Mouse (Mus musculus): Measurements from ENCODE around the gene Pacs2. TPM values are rescaled to one million over a fixed set of nuclear protein-coding genes. Genes with fewer than 3 reads are reported as not detected.

The Pacs2 gene
- polyA plus RNA-seq, 1 experiment from 2014 or later, result 5.2 TPM

DNA sequence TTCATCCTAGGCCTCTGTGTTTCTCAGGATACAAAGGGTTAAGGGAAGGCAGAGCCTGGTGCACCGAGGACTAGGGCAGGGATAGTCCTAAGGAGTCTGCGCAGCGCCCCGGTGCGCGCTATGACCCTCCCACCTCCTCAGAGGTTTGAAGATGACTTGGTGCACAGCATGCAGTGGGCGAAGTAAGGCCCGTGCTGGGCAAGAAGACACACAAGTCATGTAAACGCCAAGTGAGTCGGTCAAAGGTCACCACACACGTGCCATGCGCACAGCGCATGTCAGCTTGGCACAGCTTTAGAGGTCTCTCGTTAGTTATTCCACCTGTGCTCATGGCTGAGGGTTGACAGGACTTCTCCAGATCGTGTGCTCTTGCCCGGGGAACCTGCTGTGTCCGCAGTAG, 75.7 kb downstream of the Pacs2 start:
- Histone ChIP-seq H3K4me3 (replicated peaks) (no peak overlapping the region), H3K9ac (no peak overlapping the region), H3K4me1 (replicated peaks) (no peaks in the 10 kb centered on the region), H3K4me2 (no peak overlapping the region), H3K36me3 (no peaks in the 10 kb centered on the region), H3K27ac (no peak overlapping the region), H3K9me3 (replicated peaks) (no peaks in the 10 kb centered on the region), H3K27me3 (peaks cover 20% of the 10 kb centered on the region; the same call in 1 of the 2 replicates)
- ATAC-seq (ENCODE audit: low read depth) (0 out of 2 replicates have a peak, but pooled peaks have one; percentile 11), DNase-seq (no peak)
- WGBS (ENCODE audit: insufficient replicate concordance), result 75% methylated on average over 17 of the region's 17 CpGs

DNA sequence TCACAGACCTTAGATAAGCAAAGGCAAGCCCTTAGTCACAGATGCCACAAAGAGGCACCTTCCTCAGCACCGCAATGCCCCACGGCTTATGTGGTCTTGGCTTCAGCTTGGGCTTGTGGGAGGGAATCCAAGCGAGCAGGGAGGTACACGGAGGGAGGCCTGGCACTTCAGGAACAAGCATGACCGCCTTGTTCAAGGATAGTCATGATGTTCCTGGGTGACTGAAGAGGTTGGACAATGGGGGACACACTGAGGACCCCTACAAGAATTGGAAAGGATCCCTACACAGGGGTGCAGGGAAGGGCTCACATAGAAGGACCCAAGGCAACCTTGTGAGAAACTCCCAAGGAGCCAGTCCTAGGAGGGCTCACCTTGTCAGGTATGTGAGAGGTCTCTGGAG, 82.7 kb downstream of the Pacs2 start:
- H3K36me3 ChIP-seq, result no peaks in the 10 kb centered on the region; the same call in 1 of the 2 replicates
- no peak overlapping the region; the same call in 1 of the 2 replicates for H3K4me2 ChIP-seq
- ATAC-seq (ENCODE audit: low read depth) (no peak), DNase-seq (no peak)
- H3K4me3 ChIP-seq (replicated peaks), result 0 out of 2 replicates have a peak overlapping the region, but pooled peaks have one; percentile 80
- no peak overlapping the region for H3K27ac ChIP-seq
- H3K9ac ChIP-seq, result peak overlapping the region; percentile 92; the same call in 1 of the 2 replicates
- peaks cover 45% of the 10 kb centered on the region for H3K4me1 ChIP-seq (replicated peaks)
- no peaks in the 10 kb centered on the region for H3K9me3 ChIP-seq (replicated peaks)
- peaks cover 12% of the 10 kb centered on the region; the same call in 1 of the 2 replicates for H3K27me3 ChIP-seq
- 71% methylated on average over 5 of the region's 5 CpGs for WGBS (ENCODE audit: insufficient replicate concordance)

DNA sequence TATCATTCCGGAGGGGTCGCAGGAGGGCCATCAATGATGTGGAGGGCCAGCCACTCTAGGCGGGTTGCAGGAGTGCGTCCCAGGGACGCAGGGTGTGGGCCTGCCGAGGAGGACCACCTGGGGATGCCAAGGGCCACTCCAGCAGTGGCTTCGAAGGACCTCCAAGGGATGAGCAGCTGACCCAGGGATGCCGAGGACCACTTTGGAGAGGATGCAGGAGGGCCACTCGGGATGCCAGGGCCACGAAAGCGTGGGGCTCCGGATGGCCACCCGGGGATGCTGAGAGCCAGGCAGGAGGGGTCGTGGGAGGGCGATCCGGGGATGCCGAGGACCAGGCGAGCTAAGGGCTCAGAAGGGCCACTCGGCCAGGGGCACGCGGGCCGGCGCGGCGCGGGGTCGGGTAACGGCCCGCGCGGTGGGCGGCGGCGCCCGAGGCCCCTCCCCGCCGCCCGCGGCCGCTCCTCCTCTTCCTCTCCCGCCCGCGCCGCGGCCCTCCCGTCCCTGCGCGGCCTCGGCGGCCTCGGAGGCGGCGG, 83.5 kb downstream of the Pacs2 start, which contains the start of gene Mta1:
TSS of gene Mta1 (plus strand) at position 530 of the 533 bp plus-strand sequence.
- peak within 1 kb of the TSS; percentile 85 for H3K4me2 ChIP-seq
- H3K9me3 ChIP-seq (replicated peaks), result no peaks in the 10 kb centered on the region
- H3K36me3 ChIP-seq, result peaks cover 2% of the 10 kb centered on the region; the same call in 1 of the 2 replicates
- peaks cover 53% of the 10 kb centered on the region for H3K4me1 ChIP-seq (replicated peaks)
- H3K27me3 ChIP-seq, result peaks cover 12% of the 10 kb centered on the region; the same call in 1 of the 2 replicates
- ATAC-seq (ENCODE audit: low read depth) (peak; percentile 75), DNase-seq (peak; percentile 22)
- H3K27ac ChIP-seq, result peak within 1 kb of the TSS; percentile 82
- peak within 1 kb of the TSS; percentile 92 for H3K9ac ChIP-seq
- WGBS (ENCODE audit: insufficient replicate concordance), result 5% methylated on average over 36 of the region's 53 CpGs
- H3K4me3 ChIP-seq (replicated peaks), result peak within 1 kb of the TSS; percentile 80

DNA sequence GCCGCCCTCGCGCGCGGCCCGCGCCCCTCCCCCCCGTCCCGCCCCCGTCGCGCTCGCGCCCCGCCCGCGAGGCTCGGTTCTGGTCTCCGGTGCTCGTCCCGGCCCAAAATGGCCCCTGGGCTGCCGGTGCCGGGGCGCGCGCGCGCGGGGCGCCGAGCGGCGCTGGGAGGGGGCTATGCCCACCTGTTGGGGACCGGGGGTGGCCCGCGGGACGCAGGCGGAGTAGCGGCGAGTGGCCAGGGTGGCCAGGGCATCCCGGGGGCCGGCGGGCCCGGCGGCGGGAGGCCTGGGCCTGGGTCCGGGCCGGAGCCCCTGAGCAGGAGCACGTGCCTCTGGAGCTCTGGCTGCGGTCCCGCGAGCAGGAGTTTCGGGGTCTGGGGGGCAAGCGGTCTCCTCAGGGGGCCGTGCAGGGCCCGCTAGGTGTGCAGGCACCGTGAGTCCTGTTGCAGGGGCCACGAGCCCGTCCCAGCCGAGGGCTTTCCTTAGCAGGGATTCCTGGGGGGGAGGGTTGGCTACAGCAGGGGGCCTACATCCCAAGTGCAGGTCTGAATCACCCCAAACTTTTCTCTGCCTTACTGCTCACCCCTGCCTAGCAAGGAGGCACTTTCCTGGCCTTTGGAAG, 84.3 kb downstream of the Pacs2 start:
- H3K9me3 ChIP-seq (replicated peaks), result no peaks in the 10 kb centered on the region
- under 1% methylated on average over 42 of the region's 60 CpGs for WGBS (ENCODE audit: insufficient replicate concordance)
- H3K4me1 ChIP-seq (replicated peaks), result peaks cover 61% of the 10 kb centered on the region
- H3K9ac ChIP-seq, result peak overlapping the region; percentile 92
- DNase-seq (peak; percentile 14), ATAC-seq (ENCODE audit: low read depth) (peak; percentile 18; the same call in 1 of the 2 replicates)
- peak overlapping the region; percentile 82 for H3K27ac ChIP-seq
- H3K4me3 ChIP-seq (replicated peaks), result peak overlapping the region; percentile 80
- H3K4me2 ChIP-seq, result peak overlapping the region; percentile 85
- H3K36me3 ChIP-seq, result peaks cover 8% of the 10 kb centered on the region; the same call in 1 of the 2 replicates
- H3K27me3 ChIP-seq, result peaks cover 12% of the 10 kb centered on the region; the same call in 1 of the 2 replicates

DNA sequence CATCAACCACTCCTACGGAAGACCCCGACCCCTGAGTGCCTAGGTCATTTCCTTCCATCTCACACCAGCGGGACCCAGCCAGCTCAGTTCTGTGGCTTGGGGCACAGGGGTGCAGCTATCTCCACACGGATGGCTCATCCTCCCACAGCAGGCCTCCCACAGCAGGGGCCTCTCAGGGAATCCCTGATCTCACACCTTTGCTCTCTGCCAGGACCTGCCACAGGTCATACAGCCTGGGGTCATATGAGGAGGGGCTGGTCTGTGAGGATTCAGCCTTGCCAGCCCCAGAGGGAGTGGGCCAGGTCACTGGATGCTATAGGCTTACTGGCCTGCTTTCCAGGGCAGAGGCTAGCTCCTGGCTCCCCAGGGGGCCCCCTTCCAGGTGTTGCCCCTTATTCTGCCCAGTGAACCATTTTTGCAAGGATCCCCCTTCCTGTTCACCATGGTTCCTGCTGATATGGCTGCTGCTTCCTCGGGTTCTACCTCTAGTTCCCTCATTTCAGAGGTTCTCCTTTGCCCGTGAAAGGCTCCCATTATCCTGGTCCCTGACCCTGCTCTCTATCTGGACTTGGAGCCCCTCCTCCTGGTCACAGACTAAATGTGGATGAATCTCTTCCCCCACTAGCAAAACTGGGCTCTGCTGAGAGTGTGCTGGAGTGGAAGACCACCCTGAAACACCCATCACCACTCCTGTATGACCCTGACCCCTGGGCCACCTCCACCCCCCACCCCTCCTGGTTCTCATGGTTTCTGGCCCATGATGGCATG, 85.3 kb downstream of the Pacs2 start:
- WGBS (ENCODE audit: insufficient replicate concordance), result 10% methylated on average over 6 of the region's 6 CpGs
- H3K27ac ChIP-seq, result peak overlapping the region; percentile 82
- H3K9me3 ChIP-seq (replicated peaks), result no peaks in the 10 kb centered on the region
- DNase-seq (no peak), ATAC-seq (ENCODE audit: low read depth) (peak; percentile 13)
- H3K4me3 ChIP-seq (replicated peaks), result peak overlapping the region; percentile 80
- H3K36me3 ChIP-seq, result peaks cover 8% of the 10 kb centered on the region; the same call in 1 of the 2 replicates
- peak overlapping the region; percentile 85 for H3K4me2 ChIP-seq
- H3K27me3 ChIP-seq, result peaks cover 12% of the 10 kb centered on the region; the same call in 1 of the 2 replicates
- H3K4me1 ChIP-seq (replicated peaks), result peaks cover 71% of the 10 kb centered on the region
- peak overlapping the region; percentile 92 for H3K9ac ChIP-seq

DNA sequence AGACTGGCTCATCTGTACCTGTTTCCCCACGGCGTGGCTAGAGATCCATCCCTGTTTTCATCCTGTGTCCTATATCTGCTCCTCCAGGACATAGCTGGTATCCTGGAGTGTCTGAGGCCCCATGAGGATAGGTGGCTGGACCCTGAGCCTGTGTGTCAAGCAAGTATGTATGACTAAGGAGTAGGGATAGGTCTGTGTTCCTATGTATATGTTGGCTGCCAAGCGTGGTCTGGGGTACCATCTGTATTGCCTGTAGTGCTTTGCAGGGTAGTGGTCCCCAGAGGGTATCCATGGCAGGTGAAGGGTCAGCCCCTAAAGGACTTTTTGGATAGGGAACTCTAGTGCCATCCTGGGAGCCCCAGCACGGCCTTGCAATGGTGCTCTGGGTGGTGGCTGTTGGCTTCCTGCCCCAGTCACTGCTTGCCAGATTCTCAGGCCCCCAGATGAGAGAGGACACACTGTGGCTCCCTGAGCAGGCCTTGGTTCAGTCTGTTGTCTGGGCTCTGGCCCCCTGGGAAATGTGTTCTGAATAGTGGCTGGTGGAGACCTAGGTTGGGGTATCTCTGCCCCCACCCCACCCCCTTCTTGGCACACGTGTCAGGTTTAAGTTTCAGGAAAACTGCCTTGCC, 86.3 kb downstream of the Pacs2 start:
- H3K4me2 ChIP-seq, result peak overlapping the region; percentile 85
- DNase-seq, result no peak
- 73% methylated on average over 5 of the region's 5 CpGs for WGBS (ENCODE audit: insufficient replicate concordance)
- no peak overlapping the region for H3K4me3 ChIP-seq (replicated peaks)
- peaks cover 79% of the 10 kb centered on the region for H3K4me1 ChIP-seq (replicated peaks)
- peak overlapping the region; percentile 92; the same call in 1 of the 2 replicates for H3K9ac ChIP-seq
- ATAC-seq (ENCODE audit: low read depth), result no peak
- no peaks in the 10 kb centered on the region for H3K9me3 ChIP-seq (replicated peaks)
- H3K27me3 ChIP-seq, result peaks cover 12% of the 10 kb centered on the region; the same call in 1 of the 2 replicates
- H3K27ac ChIP-seq, result peak overlapping the region; percentile 82
- peaks cover 9% of the 10 kb centered on the region; the same call in 1 of the 2 replicates for H3K36me3 ChIP-seq

DNA sequence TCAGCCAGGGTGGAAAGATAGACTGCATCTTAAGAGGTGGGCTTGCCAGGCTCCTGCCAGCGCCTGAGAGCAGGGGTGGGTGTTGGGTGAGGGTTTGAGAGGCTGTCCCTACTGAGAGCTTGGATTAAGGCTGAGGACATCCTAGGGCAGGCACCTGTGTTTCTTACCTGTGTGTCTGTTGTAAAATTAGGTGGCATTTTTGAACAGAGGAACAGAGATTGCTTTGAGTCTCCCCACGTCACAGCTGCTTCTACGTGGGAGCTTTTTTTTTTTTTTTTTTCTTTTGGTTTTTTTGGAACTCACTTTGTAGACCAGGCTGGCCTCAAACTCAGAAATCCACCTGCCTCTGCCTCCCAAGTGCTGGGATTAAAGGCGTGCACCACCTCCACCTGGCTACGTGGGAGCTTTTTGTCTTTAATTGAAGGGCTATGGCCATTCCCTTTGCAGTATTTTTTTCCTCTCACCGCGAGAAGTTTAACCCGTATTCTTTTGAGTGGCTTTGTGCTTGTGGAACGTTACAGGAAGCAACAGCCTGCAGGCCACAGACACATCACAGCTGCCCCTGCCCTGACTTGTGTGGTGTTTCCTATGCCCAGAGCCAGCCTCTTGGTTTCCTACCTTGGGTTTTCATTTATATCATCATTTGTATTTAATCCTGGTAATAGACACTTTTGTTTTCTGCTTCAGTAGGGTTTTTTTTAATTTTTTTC, 87.1 kb downstream of the Pacs2 start:
- H3K4me1 ChIP-seq (replicated peaks), result peaks cover 87% of the 10 kb centered on the region

DNA sequence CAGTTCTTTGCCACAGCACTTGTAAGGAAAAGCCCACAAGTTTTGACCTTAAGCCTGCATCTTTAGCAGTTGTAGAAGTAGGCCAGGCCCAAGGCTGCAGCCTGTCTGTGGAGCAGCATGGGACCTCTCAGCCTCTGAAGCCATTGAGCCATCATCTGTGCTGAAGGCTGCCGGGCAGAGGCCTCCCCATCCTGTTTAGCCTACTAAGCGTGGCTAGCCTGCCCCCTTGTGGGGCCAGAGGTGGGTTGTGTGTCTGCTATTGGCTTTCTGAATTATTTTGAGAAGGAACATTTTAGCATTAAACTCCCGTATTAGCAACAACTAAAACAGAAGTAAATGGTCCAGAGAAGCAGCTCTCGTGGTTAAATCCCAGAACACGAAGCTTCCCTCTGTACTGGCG, 88.2 kb downstream of the Pacs2 start:
- peak overlapping the region; percentile 82; the same call in 1 of the 2 replicates for H3K27ac ChIP-seq
- H3K4me1 ChIP-seq (replicated peaks), result peaks cover 92% of the 10 kb centered on the region
- peak; percentile 48 for DNase-seq
- no peak overlapping the region for H3K4me2 ChIP-seq
- WGBS (ENCODE audit: insufficient replicate concordance), result 54% methylated on average over 6 of the region's 6 CpGs
- H3K9me3 ChIP-seq (replicated peaks), result no peaks in the 10 kb centered on the region
- H3K27me3 ChIP-seq, result 0 out of 2 replicates have a peak, but pooled peaks cover 2% of the 10 kb centered on the region
- ATAC-seq (ENCODE audit: low read depth), result 0 out of 2 replicates have a peak, but pooled peaks have one; percentile 9
- no peak overlapping the region for H3K4me3 ChIP-seq (replicated peaks)
- H3K9ac ChIP-seq, result no peak overlapping the region
- H3K36me3 ChIP-seq, result peaks cover 11% of the 10 kb centered on the region; the same call in 1 of the 2 replicates

More for the DNA sequence above, 87.1 kb downstream of the Pacs2 start:
- no peak overlapping the region for H3K4me2 ChIP-seq
- H3K4me3 ChIP-seq (replicated peaks), result no peak overlapping the region
- DNase-seq (no peak), ATAC-seq (ENCODE audit: low read depth) (no peak)
- H3K27ac ChIP-seq, result peak overlapping the region; percentile 82
- no peak overlapping the region for H3K9ac ChIP-seq
- peaks cover 10% of the 10 kb centered on the region; the same call in 1 of the 2 replicates for H3K27me3 ChIP-seq
- H3K36me3 ChIP-seq, result peaks cover 11% of the 10 kb centered on the region; the same call in 1 of the 2 replicates
- H3K9me3 ChIP-seq (replicated peaks), result no peaks in the 10 kb centered on the region
- 73% methylated on average over 9 of the region's 9 CpGs for WGBS (ENCODE audit: insufficient replicate concordance)

DNA sequence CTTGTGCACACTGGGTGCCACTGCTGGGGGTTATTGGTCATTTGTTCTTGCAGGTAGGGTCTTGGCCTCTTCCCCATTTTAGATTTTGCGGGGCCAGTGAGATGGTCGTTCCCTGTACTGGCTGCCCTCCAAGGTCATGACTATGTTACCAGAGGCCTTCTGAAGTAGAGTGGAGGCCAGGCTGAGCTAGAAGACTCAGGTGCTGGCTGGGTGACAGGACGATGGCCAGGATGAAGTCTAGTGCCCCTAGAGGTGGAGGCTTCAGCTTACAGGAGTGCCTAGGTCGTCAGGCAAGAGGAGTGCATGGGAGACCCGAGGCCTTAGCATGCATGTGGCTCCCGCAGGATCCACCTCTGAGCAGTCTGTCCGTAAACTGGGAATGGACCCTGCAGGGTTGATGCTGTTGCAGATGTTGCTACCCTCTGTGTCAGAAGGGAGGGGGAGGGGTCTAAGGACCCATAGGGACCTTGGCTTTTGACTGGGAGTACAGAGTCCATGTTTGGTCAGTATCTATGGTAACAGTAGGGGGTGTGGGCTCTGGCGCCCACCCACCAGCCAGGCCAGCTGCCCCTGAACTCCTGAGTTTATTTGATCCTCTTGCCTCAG, 89.6 kb downstream of the Pacs2 start:
- ATAC-seq (ENCODE audit: low read depth) (no peak), DNase-seq (no peak)
- peak overlapping the region; percentile 91; the same call in 1 of the 2 replicates for H3K27ac ChIP-seq
- no peak overlapping the region for H3K4me3 ChIP-seq (replicated peaks)
- no peak overlapping the region for H3K9ac ChIP-seq
- 60% methylated on average over 8 of the region's 8 CpGs for WGBS (ENCODE audit: insufficient replicate concordance)
- peaks cover 17% of the 10 kb centered on the region; the same call in 1 of the 2 replicates for H3K36me3 ChIP-seq
- H3K27me3 ChIP-seq, result no peaks in the 10 kb centered on the region
- peaks cover 98% of the 10 kb centered on the region for H3K4me1 ChIP-seq (replicated peaks)
- H3K4me2 ChIP-seq, result no peak overlapping the region
- H3K9me3 ChIP-seq (replicated peaks), result no peaks in the 10 kb centered on the region

DNA sequence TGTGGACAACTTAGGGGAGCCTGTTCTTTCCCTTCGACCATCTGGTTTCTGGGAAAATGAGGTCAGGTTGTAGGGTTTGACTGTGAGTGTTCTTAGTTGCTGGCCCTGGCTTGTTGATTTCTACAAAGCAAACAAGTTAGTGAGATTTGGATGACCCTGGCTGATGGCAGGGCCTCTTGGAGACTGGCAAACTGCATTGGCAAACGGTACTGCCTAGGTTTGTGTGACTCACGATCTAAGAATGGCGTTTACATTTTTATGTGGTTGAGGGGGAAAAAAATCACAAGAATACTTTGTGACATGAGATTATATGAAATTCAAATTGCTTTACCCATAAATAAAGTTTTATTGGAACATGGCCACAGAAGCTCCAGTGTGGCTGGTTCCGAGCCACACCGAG, 92.1 kb downstream of the Pacs2 start:
- peaks cover 18% of the 10 kb centered on the region for H3K36me3 ChIP-seq
- no peak for DNase-seq
- H3K4me3 ChIP-seq (replicated peaks), result no peak overlapping the region
- no peaks in the 10 kb centered on the region for H3K27me3 ChIP-seq
- peak overlapping the region; percentile 91 for H3K27ac ChIP-seq
- 81% methylated on average over 6 of the region's 6 CpGs for WGBS (ENCODE audit: insufficient replicate concordance)
- ATAC-seq (ENCODE audit: low read depth), result no peak
- H3K9me3 ChIP-seq (replicated peaks), result no peaks in the 10 kb centered on the region
- H3K9ac ChIP-seq, result peak overlapping the region; percentile 65
- peak overlapping the region; percentile 46; the same call in 1 of the 2 replicates for H3K4me2 ChIP-seq
- peaks cover 95% of the 10 kb centered on the region for H3K4me1 ChIP-seq (replicated peaks)

Data from liver, embryonic 13.5 days (tissue).